Mouse (Mus musculus): Measurements from ENCODE around the gene Atcay.

- TF ChIP-seq CTCF (IDR thresholded peaks at IDR 0.05; ENCODE audit: borderline replicate concordance, insufficient read depth, low read length) (peak; percentile 52; the same call in 1 of the 2 replicates), POLR2A (IDR thresholded peaks at IDR 0.05; ENCODE audit: low read depth, low read length) (no peak)
Observed at GRCm38 (mm10) chr10:81230438-81231332, at the start of gene Atcay.

Measured in embryonic fibroblast, embryonic 13.5 days (primary cell).